Mouse (Mus musculus) olfactory bulb, adult 2 months (tissue): ENCODE data around the gene Ankrd52.

ENCODE experiments used
- CTCF ChIP-seq: fragments of 200-500 bp; IDR thresholded peaks from 2 replicates; pipeline ENCODE4 v1.5.1; 2012; ENCODE audit warnings: low read depth, mild to moderate bottlenecking, low read length, moderate library complexity; ENCODE audit not compliant: insufficient read depth
- POLR2A ChIP-seq: fragments of 200-500 bp; IDR thresholded peaks from 2 replicates; pipeline ENCODE4 v1.6.1; 2012; ENCODE audit warnings: mild to moderate bottlenecking, low read depth, low read length, moderate library complexity; ENCODE audit not compliant: insufficient read depth

- no peak for TF ChIP-seq CTCF
- TF ChIP-seq POLR2A = no peak
Observed at GRCm38 (mm10) chr10:128397466-128397865, 20.6 kb downstream of the Ankrd52 start.
